Mouse (Mus musculus): ENCODE results near the gene Jph3. TPM values are rescaled to one million over a fixed set of nuclear protein-coding genes. Genes with fewer than 3 reads are reported as not detected.

Gene Jph3
- polyA plus RNA-seq, 1 experiment from 2014 or later: 66.9 TPM

Other genes with a start within 250 kb of the Jph3 start
- not detected in 2 replicates for gene 1700018B08Rik, start 185.3 kb upstream of the Jph3 start, polyA plus RNA-seq (2016; fragmentation: Nextera tagmentation; extraction: Ambion mirVana)
- gene Fbxo31, start 150.8 kb upstream of the Jph3 start, polyA plus RNA-seq (2016; fragmentation: Nextera tagmentation; extraction: Ambion mirVana): 29.8 and 31.1 TPM in 2 replicates
- 344 and 353 TPM in 2 replicates for gene Map1lc3b, start 139.3 kb upstream of the Jph3 start, polyA plus RNA-seq (2016; fragmentation: Nextera tagmentation; extraction: Ambion mirVana)
- gene Zcchc14, start 76.7 kb upstream of the Jph3 start, polyA plus RNA-seq (2016; fragmentation: Nextera tagmentation; extraction: Ambion mirVana): 23.1 and 23.9 TPM in 2 replicates
- gene Klhdc4, start 99.9 kb downstream of the Jph3 start, polyA plus RNA-seq (2016; fragmentation: Nextera tagmentation; extraction: Ambion mirVana): 47.7 and 49.8 TPM in 2 replicates
- gene Slc7a5, start 178.1 kb downstream of the Jph3 start, polyA plus RNA-seq (2016; fragmentation: Nextera tagmentation; extraction: Ambion mirVana): 32.0 and 40.8 TPM in 2 replicates
- 0.19 and 0.32 TPM in 2 replicates for gene Car5a, start 215.3 kb downstream of the Jph3 start, polyA plus RNA-seq (2016; fragmentation: Nextera tagmentation; extraction: Ambion mirVana)
- gene Banp, start 220.1 kb downstream of the Jph3 start, polyA plus RNA-seq (2016; fragmentation: Nextera tagmentation; extraction: Ambion mirVana): 54.9 and 55.5 TPM in 2 replicates

All from neural tube, embryonic 12.5 days (tissue).